Mouse (Mus musculus): ENCODE results near the gene Eid1.

DNA sequence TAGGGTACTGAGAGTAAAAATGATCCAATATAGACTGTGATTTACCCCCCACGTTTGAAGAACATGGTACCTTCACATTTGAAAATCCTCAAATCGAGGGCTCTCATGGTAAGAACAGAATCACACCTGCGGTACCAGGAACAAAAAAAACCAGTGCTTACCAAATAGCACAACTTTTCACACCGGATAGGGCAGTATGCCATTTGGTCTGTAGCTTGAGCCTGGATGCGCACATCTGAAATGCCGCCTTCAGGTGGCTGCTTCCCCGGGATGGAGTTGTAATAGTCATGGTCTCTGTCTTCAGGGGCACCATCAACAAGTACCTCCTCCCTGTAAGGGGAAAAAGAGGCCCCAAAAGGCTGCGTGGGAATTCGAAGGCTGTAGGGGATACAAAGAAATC, 17.5 kb upstream of the Eid1 start:
- TF ChIP-seq POLR2A (IDR thresholded peaks at IDR 0.05; ENCODE audit: borderline replicate concordance, control insufficient read depth, low read depth, low read length) (no peak), CTCF (IDR thresholded peaks at IDR 0.05; ENCODE audit: control insufficient read depth, insufficient read depth, low read length) (no peak)
